Mouse (Mus musculus) cortical plate, adult 2 months (tissue): ENCODE measurements at regions not wholly inside any gene's neighbourhood (a gene's known extent, or its start where the extent isn't known, plus 50 kb on each side); places are given as distances from the start of the nearest gene placed in this dataset.
"Not testable (repeated sequence)": the region's sequence is repeated elsewhere in the genome, so short reads cannot be mapped to it uniquely, and the experiment has no call there.

Experiments used
- H3K27ac ChIP-seq: fragments of 200-500 bp; 2 replicates; pipeline ENCODE4 v1.5.1; 2012; ENCODE audit warnings: low read length, control low read depth, inconsistent platforms; ENCODE audit not compliant: insufficient read depth
- H3K4me1 ChIP-seq: fragments of 200-500 bp; 2 replicates; pipeline ENCODE4 v1.6.1; 2011; ENCODE audit warnings: low read length; ENCODE audit not compliant: control insufficient read depth, insufficient read depth
- H3K4me3 ChIP-seq: fragments of 200-500 bp; 2 replicates; pipeline ENCODE4 v1.5.1; 2011; ENCODE audit warnings: mild to moderate bottlenecking, low read length, control low read depth; ENCODE audit not compliant: insufficient read depth
- CTCF ChIP-seq: fragments of 200-500 bp; IDR thresholded peaks from 2 replicates; pipeline ENCODE4 v1.5.1; 2011; ENCODE audit warnings: mild to moderate bottlenecking, control low read depth, low read length; ENCODE audit not compliant: insufficient read depth; ENCODE audit errors: extremely low read depth
- POLR2A ChIP-seq: fragments of 200-500 bp; IDR thresholded peaks from 2 replicates; pipeline ENCODE4 v1.6.1; 2011; ENCODE audit warnings: mild to moderate bottlenecking, low read length, control low read depth; ENCODE audit not compliant: insufficient read depth; ENCODE audit errors: extremely low read depth

- H3K27ac ChIP-seq = no peak overlapping the region
- H3K4me1 ChIP-seq = no peaks in the 10 kb centered on the region
- no peak for TF ChIP-seq POLR2A
- no peak for TF ChIP-seq CTCF
- no peak overlapping the region for H3K4me3 ChIP-seq
Measured at GRCm38 (mm10) chr4:23173811-23174210, 685.6 kb upstream of the Pou3f2 start.

DNA sequence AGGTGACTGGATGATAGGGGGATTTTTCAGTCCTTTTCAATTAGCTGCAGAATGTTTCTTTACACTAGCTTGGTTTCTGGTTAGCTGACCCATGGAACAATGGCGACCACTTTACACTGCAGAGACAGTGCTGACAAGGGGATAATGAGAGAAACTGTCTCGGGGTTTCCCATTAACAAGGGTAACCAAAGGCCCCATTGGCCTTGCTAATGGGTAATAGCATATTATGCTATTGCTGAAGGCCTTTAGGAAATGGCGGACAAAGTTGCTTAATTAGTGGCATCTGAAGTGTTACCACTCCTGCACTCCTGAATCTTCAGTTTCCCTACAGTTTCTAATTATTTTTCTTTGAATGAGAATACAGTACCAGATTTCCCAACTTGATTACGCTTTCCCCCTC lies 685.2 kb upstream of the Pou3f2 start:
- no peak overlapping the region for H3K4me3 ChIP-seq
- H3K4me1 ChIP-seq = no peaks in the 10 kb centered on the region
- H3K27ac ChIP-seq = no peak overlapping the region
- TF ChIP-seq POLR2A = no peak

- no peak for TF ChIP-seq POLR2A
- no peak for TF ChIP-seq CTCF
- Histone ChIP-seq H3K4me3 (no peak overlapping the region), H3K4me1 (no peaks in the 10 kb centered on the region), H3K27ac (no peak overlapping the region)
Measured at GRCm38 (mm10) chr4:23148097-23148849, 660.1 kb upstream of the Pou3f2 start.

DNA sequence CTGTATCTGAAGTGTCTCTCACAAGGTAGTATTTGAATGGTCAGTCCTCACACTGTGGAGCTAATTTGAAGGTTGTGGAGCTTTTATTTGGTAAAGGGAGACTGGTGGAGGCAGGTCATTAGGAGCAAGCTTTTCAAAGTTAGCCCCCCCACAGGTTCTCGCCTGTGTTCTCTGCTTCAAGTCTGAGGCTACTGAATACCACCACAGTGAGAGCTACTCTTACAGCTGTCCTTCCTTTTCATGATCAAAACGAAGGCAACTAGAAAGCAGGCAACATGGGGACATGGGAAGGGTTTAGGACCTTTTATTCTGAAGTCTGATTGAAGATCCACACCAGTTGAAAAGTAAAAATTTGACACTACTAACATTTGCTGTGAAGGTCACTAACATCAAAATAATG lies 645.2 kb upstream of the Pou3f2 start:
- no peaks in the 10 kb centered on the region for H3K4me1 ChIP-seq
- no peak overlapping the region for H3K27ac ChIP-seq
- H3K4me3 ChIP-seq = no peak overlapping the region
- TF ChIP-seq CTCF = no peak
- no peak for TF ChIP-seq POLR2A

- H3K4me1 ChIP-seq, H3K4me3 ChIP-seq, H3K27ac ChIP-seq: not testable (repeated sequence)
Measured at GRCm38 (mm10) chr4:23101452-23101851, 613.3 kb upstream of the Pou3f2 start.

DNA sequence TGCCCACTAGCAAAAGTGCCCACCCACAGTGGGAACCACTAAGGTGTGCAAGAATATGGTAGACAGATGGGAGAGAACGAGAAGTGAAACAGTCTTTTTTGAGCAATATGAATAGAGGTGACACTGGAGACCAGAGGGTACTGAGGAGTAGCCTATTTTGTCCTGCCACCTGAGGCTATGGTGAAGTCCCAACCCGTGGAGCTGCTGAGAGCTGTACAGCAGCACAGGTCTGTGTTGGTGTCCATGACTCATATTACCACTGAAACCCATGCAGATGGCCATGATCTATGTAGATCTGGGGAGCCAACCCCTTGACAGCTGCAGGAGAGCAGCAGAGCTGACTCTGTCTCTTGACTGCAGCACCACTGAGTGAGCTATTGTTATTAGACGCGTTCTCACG lies 591.4 kb upstream of the Pou3f2 start:
- TF ChIP-seq POLR2A = no peak
- Histone ChIP-seq H3K4me3 (no peak overlapping the region), H3K4me1 (no peaks in the 10 kb centered on the region), H3K27ac (no peak overlapping the region)

DNA sequence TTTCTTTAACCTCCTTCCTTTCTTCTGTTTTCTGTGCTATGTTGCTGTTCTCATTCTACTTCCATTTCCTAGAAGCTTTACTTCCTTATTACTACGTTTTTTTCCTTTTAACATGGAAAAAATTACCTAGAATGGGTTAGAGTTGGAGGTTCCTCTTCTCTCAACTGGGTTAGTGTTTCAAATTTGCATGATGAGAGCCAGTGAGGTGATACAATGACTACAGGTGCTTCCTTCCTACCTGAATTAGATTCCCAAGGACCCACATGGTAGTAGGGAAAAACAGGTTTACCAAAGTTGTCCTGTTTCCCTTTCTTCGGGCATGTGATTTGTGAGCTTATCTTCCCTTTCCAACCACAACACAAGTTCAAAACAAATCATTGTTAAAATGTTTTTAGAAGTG lies 589.4 kb upstream of the Pou3f2 start:
- no peak overlapping the region for H3K4me3 ChIP-seq
- H3K4me1 ChIP-seq = no peaks in the 10 kb centered on the region
- H3K27ac ChIP-seq = no peak overlapping the region
- TF ChIP-seq POLR2A = no peak
- TF ChIP-seq CTCF = no peak

GRCm38 (mm10) chr4:23050701-23051317 lies 562.6 kb upstream of the Pou3f2 start:
- Histone ChIP-seq H3K27ac (no peak overlapping the region), H3K4me3 (no peak overlapping the region), H3K4me1 (no peaks in the 10 kb centered on the region)
- no peak for TF ChIP-seq CTCF
- no peak for TF ChIP-seq POLR2A

DNA sequence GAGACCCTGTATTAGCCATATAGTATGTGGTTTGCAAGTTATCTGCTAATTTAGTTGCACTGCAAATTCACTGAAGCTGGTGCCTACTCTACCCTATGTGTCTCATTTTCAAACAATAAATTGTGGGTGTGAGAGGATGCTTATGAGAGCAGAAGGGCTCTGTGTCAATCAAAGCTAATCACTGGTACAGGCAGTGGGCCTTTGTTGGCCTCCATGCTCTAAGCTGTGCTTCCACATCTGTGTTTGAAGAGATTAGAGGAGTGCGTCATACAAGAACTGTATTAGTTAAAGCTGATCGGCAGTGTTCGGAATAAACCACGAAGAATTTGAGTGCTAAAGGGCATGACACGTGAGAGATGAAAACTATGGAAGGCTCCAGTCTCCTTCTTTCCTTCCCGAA lies 549.6 kb upstream of the Pou3f2 start:
- no peak overlapping the region for H3K27ac ChIP-seq
- TF ChIP-seq POLR2A = no peak
- no peak for TF ChIP-seq CTCF
- no peaks in the 10 kb centered on the region for H3K4me1 ChIP-seq
- H3K4me3 ChIP-seq = no peak overlapping the region

- H3K4me3 ChIP-seq = no peak overlapping the region
- H3K27ac ChIP-seq = no peak overlapping the region
- no peaks in the 10 kb centered on the region for H3K4me1 ChIP-seq
- TF ChIP-seq POLR2A (no peak), CTCF (no peak)
Measured at GRCm38 (mm10) chr4:23031271-23031670, 543.1 kb upstream of the Pou3f2 start.
